Mouse (Mus musculus) 416B (cell line): ENCODE results near the gene Fcrla.

ENCODE experiments used
- DNase-seq: peaks from one replicate; pipeline ENCODE4 v3.0.0; 2011; ENCODE audit warnings: low read depth

Gene Fcrla

DNA sequence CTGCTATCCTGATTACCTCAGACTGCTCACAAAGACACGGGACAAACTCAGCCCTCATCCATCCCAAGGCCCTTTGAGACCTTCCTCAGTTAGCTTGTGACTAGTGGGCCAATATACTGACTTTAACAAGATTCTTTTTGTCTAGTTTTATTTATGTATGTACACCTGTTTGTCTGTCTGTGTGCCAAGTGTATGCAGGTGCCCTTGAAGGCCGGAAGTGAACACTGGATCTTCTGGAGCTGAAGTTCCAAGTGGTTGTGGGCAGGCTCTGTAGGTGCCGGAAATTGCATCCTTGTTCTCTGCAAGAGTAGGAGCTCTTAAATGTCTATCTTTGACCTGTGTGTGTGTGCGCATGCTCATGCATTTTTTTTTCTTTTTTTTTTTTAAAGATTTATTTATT, 1.9 kb upstream of the Fcrla start:
- DNase-seq = no peak

DNA sequence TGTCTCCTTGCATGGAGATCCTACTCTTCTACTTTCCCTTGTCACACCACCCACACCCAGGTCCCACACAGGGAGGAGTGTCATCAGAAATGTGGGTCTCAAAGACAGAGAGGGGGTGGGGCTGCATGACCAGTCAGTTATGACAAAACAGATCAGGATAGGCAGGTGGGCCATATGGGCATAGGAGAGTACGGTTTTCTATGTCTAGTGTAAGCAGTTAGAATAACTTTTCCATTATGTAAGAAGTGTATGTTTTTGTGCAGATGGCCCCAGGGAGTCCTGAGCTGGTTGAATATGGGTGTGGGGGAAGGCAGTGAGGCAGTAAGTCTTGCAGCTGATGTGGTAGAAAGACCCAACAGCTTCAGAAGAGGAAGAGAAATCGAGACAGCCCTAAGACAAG, 1.1 kb upstream of the Fcrla start:
- no peak for DNase-seq

- no peak for DNase-seq
These were observed 442 bp downstream of the Fcrla start for GRCm38 (mm10) chr1:170926941-170927340.

DNA sequence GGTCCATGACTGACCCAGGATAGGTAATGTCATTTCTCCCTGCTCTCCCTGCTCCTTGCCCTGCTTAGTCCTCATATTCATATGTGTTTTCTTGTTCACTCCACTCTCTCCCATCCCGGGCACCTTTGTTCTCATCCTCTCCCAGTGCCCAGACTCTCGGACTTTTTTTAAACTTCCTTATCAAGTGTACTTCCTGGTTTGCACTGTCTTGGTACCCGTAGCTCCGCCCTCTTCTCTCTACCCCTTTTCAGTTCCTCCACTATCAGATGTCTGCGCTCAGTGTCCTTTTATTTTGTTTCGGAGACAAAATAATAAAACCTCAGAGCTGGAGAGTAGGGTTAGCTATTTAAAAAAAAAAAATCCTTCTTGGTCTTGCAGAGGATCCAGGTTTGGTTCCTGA, 2.9 kb downstream of the Fcrla start:
- peak; percentile 26 for DNase-seq

DNA sequence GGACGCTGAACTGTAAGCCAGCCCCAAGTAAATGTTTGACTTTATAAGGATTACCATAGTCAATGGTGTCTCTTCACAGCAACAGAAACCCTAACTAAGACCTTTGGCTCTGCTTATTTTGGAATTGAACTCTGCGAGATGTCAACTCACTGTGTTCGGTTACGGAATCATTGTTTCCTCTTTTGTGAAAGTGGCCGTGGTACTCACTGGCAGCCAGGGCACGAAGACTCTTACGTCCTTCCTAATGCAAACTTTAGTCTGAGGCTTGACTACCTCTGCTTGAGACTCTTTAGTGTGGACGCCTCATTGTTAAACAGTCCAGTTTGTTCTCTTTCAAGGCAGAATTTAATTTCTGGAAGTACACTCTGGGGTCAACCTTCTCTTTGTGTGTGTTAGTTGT, 8.1 kb downstream of the Fcrla start:
- DNase-seq = no peak

- no peak for DNase-seq
These were observed 11.7 kb downstream of the Fcrla start for GRCm38 (mm10) chr1:170915657-170916056.

- DNase-seq = no peak
These were observed 14.3 kb downstream of the Fcrla start, which contains the start of gene Fcrlb for GRCm38 (mm10) chr1:170912891-170913615. Gene Fcrlb, minus strand, starts transcription at chr1:170912941.

- DNase-seq = peak; percentile 86
These were observed 15.3 kb downstream of the Fcrla start for GRCm38 (mm10) chr1:170911907-170912660.

GRCm38 (mm10) chr1:170908341-170908740, 19.0 kb downstream of the Fcrla start:
- DNase-seq = no peak

GRCm38 (mm10) chr1:170907456-170908191, 19.8 kb downstream of the Fcrla start:
- DNase-seq = no peak

DNA sequence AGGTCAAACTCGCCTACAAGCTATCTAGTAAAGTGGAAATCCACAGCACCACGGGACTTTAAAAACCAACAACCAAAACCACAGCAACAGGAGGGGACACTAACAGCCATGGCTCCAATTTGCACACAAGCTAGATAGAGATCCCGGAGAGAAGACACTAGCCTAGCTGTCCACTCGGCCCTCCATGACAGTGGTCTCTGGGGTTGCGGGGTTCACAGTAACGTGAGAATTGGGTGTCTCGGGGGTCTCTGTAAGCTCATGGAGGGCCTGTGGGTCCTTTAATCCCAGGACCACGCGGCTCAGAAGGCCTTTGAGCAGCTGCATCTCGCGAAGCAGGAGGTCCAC, 20.3 kb downstream of the Fcrla start:
- DNase-seq = no peak

GRCm38 (mm10) chr1:170903485-170903884, 23.9 kb downstream of the Fcrla start:
- DNase-seq = no peak

DNA sequence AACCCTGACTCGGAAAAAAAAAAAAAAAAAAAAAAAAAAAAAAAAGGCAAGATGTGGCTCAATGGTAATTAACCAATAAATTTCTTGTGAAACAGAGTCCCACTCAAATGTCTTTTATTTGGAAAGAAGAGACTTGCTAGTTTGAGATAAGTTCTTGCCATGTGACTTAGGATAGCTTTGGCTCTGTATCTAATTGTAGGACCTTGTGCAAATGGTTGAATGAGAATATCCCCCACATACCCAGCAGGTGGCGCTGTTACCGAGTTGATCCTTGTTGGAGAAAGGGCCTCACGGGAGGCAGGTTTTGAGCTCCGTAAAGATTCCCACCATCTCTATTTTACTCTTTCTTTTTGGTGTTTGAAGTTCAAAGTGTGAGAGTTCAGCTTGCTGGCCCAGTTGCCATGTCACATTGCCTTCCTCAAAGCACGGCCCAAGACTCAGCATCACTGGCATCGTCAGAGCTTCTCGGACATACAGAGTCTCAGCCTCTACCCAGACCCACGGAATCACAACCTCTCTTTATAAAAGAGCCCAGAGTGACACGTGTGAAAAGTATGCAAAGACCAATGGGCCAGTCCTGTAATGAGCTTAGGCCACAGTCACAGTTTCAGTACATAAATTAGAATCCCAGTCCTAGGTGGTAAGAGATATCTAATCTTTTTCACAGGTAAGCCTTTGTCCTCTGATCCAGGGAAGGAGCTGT, 25.7 kb downstream of the Fcrla start:
- peak; percentile 91 for DNase-seq

DNA sequence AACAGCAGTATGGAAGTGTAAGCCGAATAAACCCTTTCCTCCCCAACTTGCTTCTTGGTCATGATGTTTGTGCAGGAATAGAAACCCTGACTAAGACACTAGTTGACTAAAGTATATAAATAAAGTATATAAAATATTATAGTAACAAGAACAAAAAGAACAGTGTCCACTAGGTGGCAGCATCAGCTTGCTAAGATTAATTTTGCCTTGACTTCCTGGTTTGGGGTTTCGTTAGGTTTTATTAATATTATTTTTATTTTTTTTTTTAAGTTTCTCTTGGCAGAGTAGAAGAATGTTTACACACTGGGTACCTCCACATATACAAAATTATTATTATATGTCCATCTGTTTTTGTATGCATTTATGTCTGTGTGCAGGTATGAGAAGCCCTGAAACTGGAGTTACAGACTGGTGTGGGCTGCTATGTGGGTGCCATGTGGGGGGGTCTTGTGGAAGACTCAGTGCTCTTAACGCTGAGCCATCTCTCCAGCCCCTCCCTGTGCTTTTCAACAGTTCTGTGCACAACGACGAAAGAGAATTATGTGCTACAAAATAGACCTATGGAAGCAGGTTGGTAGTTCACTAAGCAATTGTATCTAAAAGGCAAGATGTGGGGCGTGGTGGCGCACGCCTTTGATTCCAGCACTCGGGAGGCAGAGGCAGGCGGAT, 26.4 kb downstream of the Fcrla start:
- peak; percentile 85 for DNase-seq

DNA sequence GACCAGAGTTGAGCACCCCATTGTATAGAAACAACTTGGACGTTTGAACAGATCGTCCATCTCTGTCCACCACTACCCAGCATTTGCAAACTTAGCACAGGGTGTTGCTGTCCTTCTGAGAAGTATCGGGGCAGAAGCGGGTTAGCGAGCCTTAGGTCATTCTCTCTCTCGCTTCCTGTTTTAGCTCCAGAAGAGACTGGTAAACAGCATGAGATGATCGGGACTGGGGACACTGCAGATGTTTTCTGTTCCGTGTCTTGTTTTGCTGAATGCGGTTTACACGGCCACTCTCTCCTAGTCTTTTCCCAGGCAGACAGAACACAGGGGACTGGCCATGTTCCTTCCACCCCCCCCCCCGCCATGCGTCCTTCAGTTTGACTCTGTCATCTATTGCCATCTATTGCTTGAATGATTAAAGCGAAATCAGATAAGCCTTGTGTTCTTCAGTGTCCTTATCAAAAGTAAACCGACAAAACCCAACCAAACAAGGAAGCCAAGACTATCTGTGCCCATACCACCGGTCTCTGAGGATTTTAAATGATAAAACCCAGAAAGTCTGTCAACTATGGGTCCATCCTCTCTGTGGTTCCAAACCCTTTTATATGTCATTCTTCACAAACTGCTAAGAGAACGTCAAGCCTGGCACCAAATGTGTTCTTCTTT, 28.8 kb downstream of the Fcrla start:
- no peak for DNase-seq

GRCm38 (mm10) chr1:170896651-170897281, 30.6 kb downstream of the Fcrla start:
- DNase-seq = peak; percentile 71

GRCm38 (mm10) chr1:170894603-170895602, 32.5 kb downstream of the Fcrla start:
- peak; percentile 85 for DNase-seq

DNA sequence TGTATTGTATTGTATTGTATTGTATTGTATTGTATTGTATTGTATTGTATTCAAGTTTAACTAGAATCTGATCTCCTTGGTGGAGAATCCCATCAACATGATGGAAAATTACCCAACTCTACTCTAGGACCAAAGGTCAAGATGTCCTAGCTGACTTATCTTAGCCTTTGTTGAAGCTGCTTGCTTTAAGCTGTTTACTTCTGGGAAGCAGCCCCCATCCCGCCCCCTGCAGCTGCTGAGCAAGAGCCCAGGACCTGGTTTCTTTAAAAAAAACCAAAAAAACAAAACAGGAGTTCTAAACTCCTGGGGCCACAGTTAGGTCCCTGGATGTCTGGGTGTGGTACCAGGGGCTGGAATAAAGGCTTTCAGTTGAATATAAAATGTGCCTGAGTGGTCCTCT, 35.1 kb downstream of the Fcrla start:
- no peak for DNase-seq

DNA sequence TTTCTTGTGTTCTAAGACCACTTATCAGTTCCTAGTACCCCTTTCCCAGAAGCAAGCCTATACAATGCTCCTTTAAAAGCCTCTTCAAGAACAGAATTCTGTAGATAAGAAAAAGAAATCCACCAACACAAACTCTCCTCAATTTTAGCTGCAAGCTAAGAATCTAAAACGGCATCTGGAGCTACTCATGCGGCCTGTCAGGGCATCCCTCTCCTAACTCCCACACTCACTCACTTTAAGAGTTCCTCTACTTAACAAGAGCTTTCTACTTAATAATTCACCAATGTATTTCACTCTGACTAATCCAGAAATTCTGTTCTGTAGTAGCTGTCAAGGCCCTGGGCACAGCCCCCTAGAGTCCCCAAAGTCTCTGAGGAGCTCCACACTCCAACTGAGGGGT, 35.7 kb downstream of the Fcrla start:
- no peak for DNase-seq
